Mouse (Mus musculus): Measurements from ENCODE around the gene Stpg3. TPM values are rescaled to one million over a fixed set of nuclear protein-coding genes. Genes with fewer than 3 reads are reported as not detected.

Gene Stpg3
- polyA plus RNA-seq, 1 experiment = not detected

DNA sequence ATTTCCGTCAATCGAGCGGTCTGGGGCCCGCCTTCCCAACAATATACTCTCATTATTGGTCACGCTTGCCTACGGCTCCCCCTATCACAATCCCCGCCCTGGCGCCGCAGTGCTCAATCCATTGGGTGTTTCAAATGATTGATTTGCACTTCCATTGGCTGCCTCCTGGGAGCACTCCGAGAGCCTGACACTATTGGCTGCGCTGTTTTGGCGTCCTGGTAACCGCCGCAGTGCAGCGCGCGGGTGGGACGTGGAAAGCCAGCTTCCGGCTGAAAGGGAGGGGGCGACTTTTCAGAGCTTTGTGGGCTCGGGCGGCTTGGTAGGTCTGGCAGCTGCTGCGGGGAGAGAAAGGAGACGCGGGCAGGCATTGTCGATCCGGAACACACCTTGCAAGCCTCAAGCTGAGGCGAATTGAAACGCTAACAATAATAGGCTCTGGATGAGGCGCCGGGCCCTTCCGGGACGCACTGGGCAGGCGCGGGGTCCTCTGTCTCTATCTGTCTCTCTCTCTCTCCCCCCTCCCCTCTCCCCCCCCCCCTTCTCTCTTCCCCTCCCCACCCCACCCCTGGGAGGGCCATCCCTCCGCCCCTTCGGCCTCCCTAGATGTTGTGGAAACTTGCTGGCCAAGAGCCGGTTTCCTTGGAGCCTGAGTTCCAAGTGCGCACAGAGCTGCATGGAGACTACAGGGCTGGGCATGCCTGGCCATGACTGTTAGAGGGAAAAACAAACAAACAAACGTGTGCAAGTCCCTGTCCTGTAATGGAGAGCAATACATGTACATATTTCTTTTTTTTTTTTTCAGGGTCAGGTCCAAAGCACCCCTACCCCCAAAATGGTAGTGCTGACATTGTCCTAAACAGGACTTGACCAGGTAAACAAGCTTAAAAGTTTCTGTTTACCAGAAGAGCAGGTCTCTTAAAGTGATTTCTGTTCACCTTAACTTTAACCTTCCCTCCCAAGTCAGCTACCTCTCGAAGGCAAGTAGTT is 10.6 kb upstream of the Stpg3 start:
- Histone ChIP-seq H3K27ac (ENCODE audit: control insufficient read depth, insufficient read depth, low read depth, low read length, poor library complexity) (peak overlapping the region; percentile 91), H3K4me1 (ENCODE audit: control insufficient read depth, insufficient read depth, low read length) (no peaks in the 10 kb centered on the region; the same call in 1 of the 2 replicates), H3K4me3 (replicated peaks; ENCODE audit: control insufficient read depth, low read depth, low read length) (peak overlapping the region; percentile 75)
- TF ChIP-seq CTCF (IDR thresholded peaks at IDR 0.05; ENCODE audit: control insufficient read depth, insufficient read depth, low read length) = no peak
- peak; percentile 89; the same call in 1 of the 2 replicates for TF ChIP-seq POLR2A (IDR thresholded peaks at IDR 0.05; ENCODE audit: borderline replicate concordance, control insufficient read depth, low read depth, low read length)
- 2% methylated on average over 41 of the region's 41 CpGs for WGBS

DNA sequence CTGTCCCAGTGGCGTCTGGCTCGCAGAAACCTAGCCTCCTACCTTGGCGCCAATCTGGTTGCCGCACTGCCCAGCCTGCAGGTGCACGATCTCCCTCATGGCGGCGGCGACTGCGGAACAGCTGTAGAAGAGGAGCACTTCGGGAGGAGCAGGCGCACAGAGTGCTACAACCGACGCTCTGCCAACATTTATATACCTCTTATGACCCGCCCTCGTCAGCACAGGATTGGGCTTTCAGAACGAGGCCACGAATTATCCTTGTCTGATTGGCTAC is 10.0 kb upstream of the Stpg3 start, which contains the start of gene Tubb4b:
TSS of gene Tubb4b (minus strand) at position 211 of the 274 bp plus-strand sequence.
- WGBS = 0% methylated on average over 17 of the region's 17 CpGs
- peak; percentile 10; the same call in 1 of the 2 replicates for TF ChIP-seq CTCF (IDR thresholded peaks at IDR 0.05; ENCODE audit: control insufficient read depth, insufficient read depth, low read length)
- TF ChIP-seq POLR2A (IDR thresholded peaks at IDR 0.05; ENCODE audit: borderline replicate concordance, control insufficient read depth, low read depth, low read length) = peak; percentile 99
- Histone ChIP-seq H3K4me1 (ENCODE audit: control insufficient read depth, insufficient read depth, low read length) (no peaks in the 10 kb centered on the region; the same call in 1 of the 2 replicates), H3K27ac (ENCODE audit: control insufficient read depth, insufficient read depth, low read depth, low read length, poor library complexity) (peak within 1 kb of the TSS; percentile 100), H3K4me3 (replicated peaks; ENCODE audit: control insufficient read depth, low read depth, low read length) (peak within 1 kb of the TSS; percentile 98)

DNA sequence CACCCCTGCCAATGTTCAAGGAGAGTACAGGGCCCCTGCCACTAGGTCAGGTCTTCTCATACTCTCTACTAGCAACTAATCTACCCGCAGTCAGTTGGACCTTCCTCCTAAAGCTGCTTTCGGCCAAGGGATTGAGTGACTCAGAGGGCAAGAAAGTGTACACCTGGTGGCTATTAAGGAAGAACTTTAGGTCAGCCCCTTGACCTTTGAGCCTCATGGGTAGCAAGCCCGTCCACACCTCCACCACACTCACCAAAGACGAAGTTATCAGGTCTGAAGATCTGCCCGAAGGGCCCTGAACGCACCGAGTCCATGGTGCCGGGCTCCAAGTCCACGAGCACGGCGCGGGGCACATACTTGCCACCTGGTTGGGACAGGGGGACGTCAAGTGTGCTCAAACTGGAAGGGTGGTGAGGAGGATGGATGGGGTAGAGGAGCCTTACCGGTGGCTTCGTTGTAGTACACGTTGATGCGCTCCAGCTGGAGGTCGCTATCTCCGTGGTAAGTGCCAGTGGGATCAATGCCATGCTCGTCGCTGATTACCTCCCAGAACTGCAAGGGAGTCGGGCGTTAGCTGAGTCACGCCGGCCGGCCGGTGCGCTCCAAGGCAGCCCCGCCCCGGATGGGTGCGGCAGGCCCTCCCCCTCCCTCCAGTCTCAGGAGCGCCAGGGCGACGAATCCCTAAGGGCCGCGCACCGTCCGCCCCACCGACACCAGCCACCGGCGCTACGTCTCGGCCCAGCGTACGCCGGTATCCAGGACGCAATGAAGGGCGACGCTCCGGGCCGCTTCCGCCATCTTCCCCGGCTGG is 9.4 kb upstream of the Stpg3 start:
- H3K27ac ChIP-seq (ENCODE audit: control insufficient read depth, insufficient read depth, low read depth, low read length, poor library complexity) = peak overlapping the region; percentile 100
- no peaks in the 10 kb centered on the region; the same call in 1 of the 2 replicates for H3K4me1 ChIP-seq (ENCODE audit: control insufficient read depth, insufficient read depth, low read length)
- 1% methylated on average over 52 of the region's 53 CpGs for WGBS
- TF ChIP-seq POLR2A (IDR thresholded peaks at IDR 0.05; ENCODE audit: borderline replicate concordance, control insufficient read depth, low read depth, low read length) = no peak
- TF ChIP-seq CTCF (IDR thresholded peaks at IDR 0.05; ENCODE audit: control insufficient read depth, insufficient read depth, low read length) = peak; percentile 13; the same call in 1 of the 2 replicates
- peak overlapping the region; percentile 98 for H3K4me3 ChIP-seq (replicated peaks; ENCODE audit: control insufficient read depth, low read depth, low read length)

DNA sequence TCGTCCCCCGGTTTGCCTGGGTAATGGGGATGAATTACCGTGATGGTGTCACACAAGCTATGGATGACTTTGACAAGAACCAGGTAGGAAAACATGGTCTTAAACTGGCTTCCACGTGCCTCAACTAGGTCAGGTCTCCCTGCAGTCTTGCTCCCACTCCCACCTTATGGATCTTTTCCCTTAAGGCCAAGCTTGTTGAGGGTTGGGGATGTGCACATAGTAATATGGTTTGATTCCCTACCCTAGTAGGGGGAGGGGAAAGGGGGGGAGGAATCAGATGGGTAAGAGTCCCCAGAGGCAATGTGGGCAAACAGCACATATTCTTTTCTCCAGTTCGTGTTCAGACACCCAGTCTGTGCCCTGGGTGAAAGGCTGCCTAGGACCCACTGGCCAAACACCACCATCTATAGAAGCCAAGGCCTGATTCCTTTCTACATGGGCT is 6.9 kb upstream of the Stpg3 start:
- Histone ChIP-seq H3K27ac (ENCODE audit: control insufficient read depth, insufficient read depth, low read depth, low read length, poor library complexity) (no peak overlapping the region), H3K4me1 (ENCODE audit: control insufficient read depth, insufficient read depth, low read length) (no peaks in the 10 kb centered on the region; the same call in 1 of the 2 replicates), H3K4me3 (replicated peaks; ENCODE audit: control insufficient read depth, low read depth, low read length) (peak overlapping the region; percentile 27)
- WGBS = 79% methylated on average over 5 of the region's 5 CpGs
- TF ChIP-seq CTCF (IDR thresholded peaks at IDR 0.05; ENCODE audit: control insufficient read depth, insufficient read depth, low read length) (no peak), POLR2A (IDR thresholded peaks at IDR 0.05; ENCODE audit: borderline replicate concordance, control insufficient read depth, low read depth, low read length) (no peak)

DNA sequence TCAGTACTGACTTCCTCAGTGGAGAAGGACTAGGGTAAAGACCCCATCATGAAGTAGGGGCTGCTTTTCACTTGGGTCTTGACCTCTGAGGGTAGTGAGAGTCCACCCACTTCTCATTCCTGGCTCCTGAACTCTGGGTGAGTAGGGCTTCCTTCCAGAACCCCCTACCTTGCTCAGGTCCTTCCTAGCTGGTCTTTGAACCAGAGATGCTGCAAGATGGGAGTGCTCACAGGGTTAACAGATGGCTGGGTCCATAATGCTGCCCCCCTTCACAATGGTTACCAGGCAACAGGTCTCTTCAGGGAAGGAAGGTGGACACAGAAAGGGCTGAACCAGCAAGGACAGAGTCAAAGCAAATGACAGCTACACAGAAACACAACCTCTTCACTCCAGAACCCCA is 4.0 kb upstream of the Stpg3 start, which contains the start of gene Fam166a:
TSS of gene Fam166a (plus strand) at position 301 of the 400 bp plus-strand sequence.
- Histone ChIP-seq H3K4me1 (ENCODE audit: control insufficient read depth, insufficient read depth, low read length) (no peaks in the 10 kb centered on the region; the same call in 1 of the 2 replicates), H3K27ac (ENCODE audit: control insufficient read depth, insufficient read depth, low read depth, low read length, poor library complexity) (no peak within 1 kb of the TSS), H3K4me3 (replicated peaks; ENCODE audit: control insufficient read depth, low read depth, low read length) (no peak within 1 kb of the TSS)
- no peak for TF ChIP-seq POLR2A (IDR thresholded peaks at IDR 0.05; ENCODE audit: borderline replicate concordance, control insufficient read depth, low read depth, low read length)
- no peak for TF ChIP-seq CTCF (IDR thresholded peaks at IDR 0.05; ENCODE audit: control insufficient read depth, insufficient read depth, low read length)

DNA sequence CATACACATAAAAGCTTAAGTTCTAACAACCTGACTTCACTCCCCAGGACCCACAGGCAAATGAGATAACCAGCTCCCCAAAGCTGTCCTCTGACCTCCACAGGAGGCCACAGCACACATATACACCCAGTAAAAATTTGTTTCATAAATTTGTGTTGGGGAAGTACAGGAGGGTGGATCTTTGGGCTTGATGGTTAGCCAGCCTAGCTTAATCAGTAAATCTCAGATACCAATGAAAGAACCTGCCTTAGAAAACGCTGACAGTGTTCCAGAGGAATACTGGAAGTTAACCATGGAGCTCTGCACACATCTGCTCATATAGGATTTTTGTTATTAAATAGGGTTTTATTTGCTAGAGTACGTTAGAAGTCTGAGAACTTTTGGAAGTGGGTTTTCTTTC is 3.2 kb upstream of the Stpg3 start:
- TF ChIP-seq CTCF (IDR thresholded peaks at IDR 0.05; ENCODE audit: control insufficient read depth, insufficient read depth, low read length) (no peak), POLR2A (IDR thresholded peaks at IDR 0.05; ENCODE audit: borderline replicate concordance, control insufficient read depth, low read depth, low read length) (no peak)
- Histone ChIP-seq H3K4me1 (ENCODE audit: control insufficient read depth, insufficient read depth, low read length) (no peaks in the 10 kb centered on the region; the same call in 1 of the 2 replicates), H3K27ac (ENCODE audit: control insufficient read depth, insufficient read depth, low read depth, low read length, poor library complexity) (no peak overlapping the region), H3K4me3 (replicated peaks; ENCODE audit: control insufficient read depth, low read depth, low read length) (no peak overlapping the region)
- 69% methylated on average over 2 of the region's 2 CpGs for WGBS

DNA sequence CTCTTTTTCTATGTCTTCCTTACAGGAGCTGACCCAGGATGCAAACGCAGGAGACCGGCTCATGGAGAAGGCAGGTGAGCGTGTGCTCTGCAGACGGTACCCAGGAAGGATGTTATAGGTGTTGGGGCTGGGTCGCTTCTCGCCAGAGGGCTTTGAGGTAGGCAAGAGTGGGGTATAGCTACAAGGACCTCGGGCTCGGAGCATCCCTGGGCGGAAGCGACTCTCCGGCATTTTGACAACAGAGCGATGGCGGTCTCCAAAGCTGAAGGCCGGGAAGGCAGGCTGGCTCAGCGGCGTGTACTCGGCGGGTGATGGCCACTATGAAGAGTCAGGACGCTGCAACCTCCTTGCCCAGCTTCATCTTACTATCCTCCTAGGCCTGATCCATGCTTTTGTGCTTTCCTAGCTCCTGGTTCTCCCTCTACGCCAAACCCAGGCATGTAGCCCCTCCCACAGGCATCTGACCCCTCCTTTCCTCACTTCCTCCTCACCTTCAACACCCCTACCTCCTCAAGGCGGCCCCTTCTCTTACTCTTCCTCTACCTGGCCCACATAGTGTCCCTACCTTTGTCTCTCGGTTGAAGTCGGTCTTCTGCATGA is 1.1 kb downstream of the Stpg3 start:
- TF ChIP-seq POLR2A (IDR thresholded peaks at IDR 0.05; ENCODE audit: borderline replicate concordance, control insufficient read depth, low read depth, low read length) (no peak), CTCF (IDR thresholded peaks at IDR 0.05; ENCODE audit: control insufficient read depth, insufficient read depth, low read length) (no peak)

More for the DNA sequence above, 1.1 kb downstream of the Stpg3 start:
- Histone ChIP-seq H3K27ac (ENCODE audit: control insufficient read depth, insufficient read depth, low read depth, low read length, poor library complexity) (no peak overlapping the region), H3K4me1 (ENCODE audit: control insufficient read depth, insufficient read depth, low read length) (no peaks in the 10 kb centered on the region; the same call in 1 of the 2 replicates), H3K4me3 (replicated peaks; ENCODE audit: control insufficient read depth, low read depth, low read length) (no peak overlapping the region)
- WGBS = 81% methylated on average over 23 of the region's 23 CpGs
